Mouse (Mus musculus) heart, embryonic 16.5 days (tissue): ENCODE measurements around the gene Atpaf2. TPM values are rescaled to one million over a fixed set of nuclear protein-coding genes. Genes with fewer than 3 reads are reported as not detected.

Source experiments
- ATAC-seq: fragments of 200-750 bp; cut with Nextera tagmentation; replicated peaks from 2 replicates; pipeline ENCODE4 v1.8.0; 2017; ENCODE audit warnings: moderate number of reproducible peaks; ENCODE audit not compliant: insufficient read depth, low FRiP score; ENCODE audit errors: extremely low read depth
- H3K27ac ChIP-seq: fragments of 300-500 bp; sonication (generic); 2 replicates; pipeline ENCODE4 v1.5.1; 2014; ENCODE audit warnings: mild to moderate bottlenecking, low read length, control low read depth, moderate library complexity
- H3K27me3 ChIP-seq: fragments of 300-500 bp; sonication (generic); 2 replicates; pipeline ENCODE4 v1.6.1; 2014; ENCODE audit warnings: low read length, mixed read lengths; ENCODE audit not compliant: control insufficient read depth, insufficient read depth
- H3K36me3 ChIP-seq: fragments of 300-500 bp; sonication (generic); 2 replicates; pipeline ENCODE4 v1.6.1; 2014; ENCODE audit not compliant: control insufficient read depth, insufficient read depth
- H3K4me1 ChIP-seq: fragments of 300-500 bp; sonication (generic); 2 replicates; pipeline ENCODE4 v1.6.1; 2014; ENCODE audit warnings: low read length, mixed read lengths; ENCODE audit not compliant: control insufficient read depth, insufficient read depth
- H3K4me2 ChIP-seq: fragments of 300-500 bp; sonication (generic); 2 replicates; pipeline ENCODE4 v1.6.1; 2014; ENCODE audit warnings: low read depth, mild to moderate bottlenecking, control low read depth, low read length
- H3K4me3 ChIP-seq: fragments of 300-500 bp; sonication (generic); 2 replicates; pipeline ENCODE4 v1.5.1; 2014; ENCODE audit warnings: mild to moderate bottlenecking, control low read depth, low read length
- H3K9ac ChIP-seq: fragments of 300-500 bp; sonication (generic); 2 replicates; pipeline ENCODE4 v1.6.1; 2014; ENCODE audit warnings: low read length, control low read depth
- H3K9me3 ChIP-seq: fragments of 300-500 bp; sonication (generic); replicated peaks from 2 replicates; pipeline ENCODE4 v1.6.1; 2016; ENCODE audit warnings: low read length; ENCODE audit not compliant: control insufficient read depth
- WGBS: fragments of 180-500 bp; shearing (Covaris S2); extraction: QIAGEN DNeasy Blood & Tissue Kit; methylation state at CpG from one replicate; pipeline ENCODE4 v1.1.7; 2014; 5-methylcytosine and 5-hydroxymethylcytosine counted together
- polyA plus RNA-seq: library from polyadenylated mRNA; unstranded; fragments of >200 nt; fragmentation: Nextera tagmentation; extraction: Ambion mirVana; gene quantifications from 2 replicates; pipeline ENCODE4 v1.2.1, GENCODE M21; 2015

Gene Atpaf2
- polyA plus RNA-seq, 1 experiment from 2014 or later: 59.4 TPM

GRCm38 (mm10) chr11:60384762-60385421 lies 33.4 kb downstream of the Atpaf2 start:
- H3K4me2 ChIP-seq: no peak overlapping the region
- H3K9ac ChIP-seq: no peak overlapping the region
- 14% methylated on average over 16 of the region's 16 CpGs for WGBS

GRCm38 (mm10) chr11:60383518-60383917 lies 34.7 kb downstream of the Atpaf2 start:
- Histone ChIP-seq H3K27me3 (peaks cover 3% of the 10 kb centered on the region; the same call in 1 of the 2 replicates), H3K27ac (no peak overlapping the region), H3K9ac (no peak overlapping the region), H3K4me1 (peaks cover 3% of the 10 kb centered on the region; the same call in 1 of the 2 replicates), H3K36me3 (no peaks in the 10 kb centered on the region), H3K4me2 (no peak overlapping the region), H3K9me3 (no peaks in the 10 kb centered on the region), H3K4me3 (no peak overlapping the region)
- ATAC-seq: no peak
- WGBS: 92% methylated on average over 6 of the region's 6 CpGs

More at GRCm38 (mm10) chr11:60384762-60385421, 33.4 kb downstream of the Atpaf2 start:
- Histone ChIP-seq H3K9me3 (no peaks in the 10 kb centered on the region), H3K36me3 (no peaks in the 10 kb centered on the region), H3K4me1 (peaks cover 3% of the 10 kb centered on the region; the same call in 1 of the 2 replicates), H3K27ac (no peak overlapping the region), H3K4me3 (no peak overlapping the region), H3K27me3 (peaks cover 3% of the 10 kb centered on the region; the same call in 1 of the 2 replicates)
- no peak for ATAC-seq

GRCm38 (mm10) chr11:60374481-60374880 lies 43.8 kb downstream of the Atpaf2 start:
- Histone ChIP-seq H3K9me3 (no peaks in the 10 kb centered on the region), H3K36me3 (no peaks in the 10 kb centered on the region), H3K4me2 (no peak overlapping the region), H3K27me3 (no peaks in the 10 kb centered on the region), H3K4me1 (no peaks in the 10 kb centered on the region), H3K4me3 (no peak overlapping the region), H3K9ac (no peak overlapping the region), H3K27ac (no peak overlapping the region)
- 78% methylated on average over 6 of the region's 6 CpGs for WGBS
- no peak for ATAC-seq

- H3K4me1 ChIP-seq: peaks cover 11% of the 10 kb centered on the region
- no peak overlapping the region for H3K27ac ChIP-seq
- H3K9me3 ChIP-seq: no peaks in the 10 kb centered on the region
- no peak overlapping the region for H3K9ac ChIP-seq
- ATAC-seq: no peak
- 75% methylated on average over 13 of the region's 13 CpGs for WGBS
- H3K27me3 ChIP-seq: no peaks in the 10 kb centered on the region
- no peak overlapping the region for H3K4me3 ChIP-seq
- no peak overlapping the region for H3K4me2 ChIP-seq
- H3K36me3 ChIP-seq: no peaks in the 10 kb centered on the region
Observed at GRCm38 (mm10) chr11:60370431-60370830, 47.8 kb downstream of the Atpaf2 start.

- Histone ChIP-seq H3K4me3 (no peak overlapping the region), H3K36me3 (no peaks in the 10 kb centered on the region), H3K9ac (no peak overlapping the region), H3K27me3 (no peaks in the 10 kb centered on the region), H3K4me1 (peaks cover 11% of the 10 kb centered on the region), H3K9me3 (no peaks in the 10 kb centered on the region), H3K27ac (no peak overlapping the region), H3K4me2 (no peak overlapping the region)
- no peak for ATAC-seq
- WGBS: 61% methylated on average over 4 of the region's 4 CpGs
Observed at GRCm38 (mm10) chr11:60369448-60369847, 48.8 kb downstream of the Atpaf2 start.

- 66% methylated on average over 4 of the region's 4 CpGs for WGBS
- H3K4me2 ChIP-seq: no peak overlapping the region
- H3K9me3 ChIP-seq: no peaks in the 10 kb centered on the region
- no peaks in the 10 kb centered on the region for H3K36me3 ChIP-seq
- H3K27ac ChIP-seq: no peak overlapping the region
- H3K9ac ChIP-seq: no peak overlapping the region
- no peaks in the 10 kb centered on the region for H3K27me3 ChIP-seq
- H3K4me3 ChIP-seq: no peak overlapping the region
- no peak for ATAC-seq
- peaks cover 11% of the 10 kb centered on the region for H3K4me1 ChIP-seq
Observed at GRCm38 (mm10) chr11:60368909-60369308, 49.3 kb downstream of the Atpaf2 start.

- WGBS: 49% methylated on average over 3 of the region's 3 CpGs
- H3K27me3 ChIP-seq: no peaks in the 10 kb centered on the region
- H3K4me3 ChIP-seq: no peak overlapping the region
- H3K4me2 ChIP-seq: no peak overlapping the region
- no peak for ATAC-seq
- H3K4me1 ChIP-seq: peaks cover 11% of the 10 kb centered on the region
- no peak overlapping the region for H3K9ac ChIP-seq
- no peaks in the 10 kb centered on the region for H3K9me3 ChIP-seq
- H3K36me3 ChIP-seq: no peaks in the 10 kb centered on the region
- no peak overlapping the region for H3K27ac ChIP-seq
Observed at GRCm38 (mm10) chr11:60367256-60367655, 51.0 kb downstream of the Atpaf2 start.

- peak overlapping the region; percentile 5; the same call in 1 of the 2 replicates for H3K9ac ChIP-seq
- H3K4me3 ChIP-seq: no peak overlapping the region
- H3K4me1 ChIP-seq: peaks cover 11% of the 10 kb centered on the region
- peak overlapping the region; percentile 53 for H3K27ac ChIP-seq
- 21% methylated on average over 16 of the region's 16 CpGs for WGBS
- no peaks in the 10 kb centered on the region for H3K36me3 ChIP-seq
- H3K4me2 ChIP-seq: 0 out of 2 replicates have a peak overlapping the region, but pooled peaks have one; percentile 1
- no peaks in the 10 kb centered on the region for H3K9me3 ChIP-seq
- no peaks in the 10 kb centered on the region for H3K27me3 ChIP-seq
- ATAC-seq: peak; percentile 55
Observed at GRCm38 (mm10) chr11:60366239-60367019, 51.8 kb downstream of the Atpaf2 start.

- 53% methylated on average over 5 of the region's 5 CpGs for WGBS
- Histone ChIP-seq H3K4me3 (no peak overlapping the region), H3K9me3 (no peaks in the 10 kb centered on the region), H3K36me3 (no peaks in the 10 kb centered on the region), H3K9ac (no peak overlapping the region), H3K4me1 (peaks cover under 1% of the 10 kb centered on the region; the same call in 1 of the 2 replicates), H3K27me3 (no peaks in the 10 kb centered on the region), H3K4me2 (no peak overlapping the region), H3K27ac (no peak overlapping the region)
- no peak for ATAC-seq
Observed at GRCm38 (mm10) chr11:60360631-60361201, 57.5 kb downstream of the Atpaf2 start.
